Mouse (Mus musculus) intestine, embryonic 14.5 days (tissue): ENCODE data around the gene Pgbd5. TPM values are rescaled to one million over a fixed set of nuclear protein-coding genes. Genes with fewer than 3 reads are reported as not detected.

ENCODE experiments used
- ATAC-seq: fragments of 200-750 bp; cut with Nextera tagmentation; replicated peaks from 2 replicates; pipeline ENCODE4 v1.8.0; 2017; ENCODE audit warnings: low read depth, moderate number of reproducible peaks, moderate TSS enrichment, moderate library complexity; ENCODE audit not compliant: low FRiP score, low TSS enrichment
- DNase-seq: peaks from one replicate; pipeline ENCODE4 v3.0.0-alpha.2; 2018; ENCODE audit warnings: low spot score
- H3K27ac ChIP-seq: fragments of 300-500 bp; sonication (generic); 2 replicates; pipeline ENCODE4 v1.5.1; 2014; ENCODE audit warnings: low read depth, mild to moderate bottlenecking, control low read depth
- H3K27me3 ChIP-seq: fragments of 300-500 bp; sonication (generic); replicated peaks from 2 replicates; pipeline ENCODE4 v1.6.1; 2014; ENCODE audit warnings: low read length, control low read depth; ENCODE audit not compliant: control insufficient read depth, insufficient read depth
- H3K36me3 ChIP-seq: fragments of 300-500 bp; sonication (generic); 2 replicates; pipeline ENCODE4 v1.6.1; 2014; ENCODE audit warnings: low read length, control low read depth; ENCODE audit not compliant: control insufficient read depth, insufficient read depth
- H3K4me1 ChIP-seq: fragments of 300-500 bp; sonication (generic); replicated peaks from 2 replicates; pipeline ENCODE4 v1.6.1; 2014; ENCODE audit warnings: low read length, control low read depth, mixed read lengths; ENCODE audit not compliant: control insufficient read depth, insufficient read depth
- H3K4me2 ChIP-seq: fragments of 300-500 bp; sonication (generic); 2 replicates; pipeline ENCODE4 v1.6.1; 2014; ENCODE audit warnings: low read length
- H3K4me3 ChIP-seq: fragments of 300-500 bp; sonication (generic); 2 replicates; pipeline ENCODE4 v1.5.1; 2014; ENCODE audit warnings: low read depth, low read length, control low read depth, mixed read lengths
- H3K9ac ChIP-seq: fragments of 300-500 bp; sonication (generic); 2 replicates; pipeline ENCODE4 v1.6.1; 2014; ENCODE audit warnings: mild to moderate bottlenecking, low read length
- H3K9me3 ChIP-seq: fragments of 300-500 bp; sonication (generic); 2 replicates; pipeline ENCODE4 v1.6.1; 2016; ENCODE audit warnings: low read length, control low read depth; ENCODE audit not compliant: control insufficient read depth
- WGBS: fragments of 180-500 bp; shearing (Covaris S2); extraction: QIAGEN DNeasy Blood & Tissue Kit; methylation state at CpG from one replicate; pipeline ENCODE4 v1.1.7; 2014; 5-methylcytosine and 5-hydroxymethylcytosine counted together
- polyA plus RNA-seq: library from polyadenylated mRNA; unstranded; fragments of >200 nt; fragmentation: Nextera tagmentation; extraction: Ambion mirVana; gene quantifications from 2 replicates; pipeline ENCODE4 v1.2.1, GENCODE M21; 2014

Pgbd5 gene
- polyA plus RNA-seq, 1 experiment from 2014 or later, result 3.5 TPM

DNA sequence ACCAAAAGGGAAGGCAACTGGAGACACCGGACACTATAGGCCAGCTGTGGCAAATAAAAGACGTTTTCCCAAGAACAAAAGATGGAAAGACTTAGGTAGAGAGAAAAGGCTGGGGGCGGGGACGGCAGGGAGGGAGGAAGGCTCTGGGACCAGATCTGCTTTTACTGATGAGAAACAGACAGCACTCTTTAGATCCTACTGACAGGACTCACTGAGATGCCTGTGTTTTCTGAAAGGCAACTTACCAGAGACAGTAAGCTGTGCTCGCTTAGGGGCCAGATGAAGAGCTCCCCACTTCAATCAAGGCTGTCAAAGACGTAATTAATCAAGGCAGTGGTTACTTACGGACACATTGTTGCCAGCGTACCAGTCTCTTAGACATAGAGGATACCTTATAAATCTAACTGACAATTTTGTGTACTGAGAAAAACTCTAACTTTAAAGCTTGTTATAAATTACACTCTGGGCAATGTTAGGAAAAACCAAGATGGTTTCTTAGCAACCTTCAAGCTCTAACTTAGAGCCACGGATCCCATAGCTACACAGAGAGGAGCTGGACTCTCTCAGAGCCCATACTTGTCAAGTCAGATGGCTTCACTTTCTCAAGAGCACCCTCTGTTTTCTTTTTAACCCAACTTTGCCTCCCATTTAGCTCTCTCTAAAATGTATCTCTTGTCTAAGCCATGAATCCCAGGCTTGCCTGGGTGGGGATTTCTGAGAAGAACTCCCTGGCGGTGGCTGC is 47.0 kb downstream of the Pgbd5 start:
- peak overlapping the region; percentile 91 for H3K27ac ChIP-seq
- peak overlapping the region; percentile 12; the same call in 1 of the 2 replicates for H3K4me2 ChIP-seq
- no peaks in the 10 kb centered on the region for H3K36me3 ChIP-seq
- peaks cover 28% of the 10 kb centered on the region for H3K4me1 ChIP-seq
- no peak for DNase-seq
- ATAC-seq, result peak; percentile 74
- no peak overlapping the region for H3K4me3 ChIP-seq
- WGBS, result 31% methylated on average over 10 of the region's 10 CpGs
- H3K9ac ChIP-seq, result no peak overlapping the region
- no peaks in the 10 kb centered on the region for H3K9me3 ChIP-seq
- H3K27me3 ChIP-seq, result no peaks in the 10 kb centered on the region

DNA sequence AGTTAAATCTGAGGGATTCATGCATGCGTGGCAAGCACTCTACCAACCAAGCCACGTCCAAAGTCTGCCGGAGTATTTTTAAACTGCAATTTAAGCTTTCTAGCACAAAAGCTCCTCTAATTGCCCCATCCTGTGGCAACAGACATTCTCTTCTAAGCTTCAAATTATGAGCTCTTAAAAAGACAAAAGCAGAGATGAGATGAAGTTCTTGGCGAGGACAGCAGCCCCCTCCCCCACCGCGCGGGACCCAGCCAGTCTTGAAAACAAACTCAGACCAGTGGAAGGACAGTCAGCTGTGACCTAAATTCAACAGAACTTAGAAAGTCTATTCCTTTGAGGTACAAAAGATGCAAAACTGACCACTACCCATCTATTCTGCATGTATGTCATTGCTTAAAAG is 48.3 kb downstream of the Pgbd5 start:
- Histone ChIP-seq H3K9ac (no peak overlapping the region), H3K4me2 (no peak overlapping the region), H3K36me3 (no peaks in the 10 kb centered on the region), H3K4me1 (peaks cover 26% of the 10 kb centered on the region), H3K4me3 (no peak overlapping the region), H3K27me3 (no peaks in the 10 kb centered on the region), H3K27ac (peak overlapping the region; percentile 91; the same call in 1 of the 2 replicates), H3K9me3 (no peaks in the 10 kb centered on the region)
- DNase-seq (no peak), ATAC-seq (no peak)
- WGBS, result 88% methylated on average over 7 of the region's 7 CpGs

DNA sequence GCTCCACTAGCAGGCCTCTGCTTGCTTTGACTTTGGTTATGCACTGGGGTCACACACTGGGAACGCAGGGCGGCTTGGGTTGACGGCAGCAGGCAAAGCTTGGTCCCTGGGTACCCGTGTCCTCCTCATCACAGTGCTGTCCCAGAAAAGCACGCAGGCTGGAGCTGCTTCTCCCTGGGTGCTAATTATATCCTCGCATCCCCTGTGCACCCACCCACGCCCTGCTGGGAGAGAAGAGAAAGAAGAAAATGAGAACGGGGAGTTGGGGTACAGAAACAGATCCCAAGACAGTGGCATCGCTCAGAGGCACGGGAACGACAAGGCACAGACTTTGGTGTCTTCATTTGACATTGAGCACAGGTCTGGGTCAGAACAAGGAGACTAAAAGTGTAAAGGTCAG is 50.0 kb downstream of the Pgbd5 start:
- no peak overlapping the region for H3K4me3 ChIP-seq
- no peaks in the 10 kb centered on the region for H3K27me3 ChIP-seq
- no peak overlapping the region for H3K4me2 ChIP-seq
- no peak overlapping the region for H3K27ac ChIP-seq
- H3K36me3 ChIP-seq, result no peaks in the 10 kb centered on the region
- ATAC-seq (no peak), DNase-seq (no peak)
- peaks cover 19% of the 10 kb centered on the region for H3K4me1 ChIP-seq
- H3K9me3 ChIP-seq, result no peaks in the 10 kb centered on the region
- H3K9ac ChIP-seq, result no peak overlapping the region
- 86% methylated on average over 11 of the region's 11 CpGs for WGBS

DNA sequence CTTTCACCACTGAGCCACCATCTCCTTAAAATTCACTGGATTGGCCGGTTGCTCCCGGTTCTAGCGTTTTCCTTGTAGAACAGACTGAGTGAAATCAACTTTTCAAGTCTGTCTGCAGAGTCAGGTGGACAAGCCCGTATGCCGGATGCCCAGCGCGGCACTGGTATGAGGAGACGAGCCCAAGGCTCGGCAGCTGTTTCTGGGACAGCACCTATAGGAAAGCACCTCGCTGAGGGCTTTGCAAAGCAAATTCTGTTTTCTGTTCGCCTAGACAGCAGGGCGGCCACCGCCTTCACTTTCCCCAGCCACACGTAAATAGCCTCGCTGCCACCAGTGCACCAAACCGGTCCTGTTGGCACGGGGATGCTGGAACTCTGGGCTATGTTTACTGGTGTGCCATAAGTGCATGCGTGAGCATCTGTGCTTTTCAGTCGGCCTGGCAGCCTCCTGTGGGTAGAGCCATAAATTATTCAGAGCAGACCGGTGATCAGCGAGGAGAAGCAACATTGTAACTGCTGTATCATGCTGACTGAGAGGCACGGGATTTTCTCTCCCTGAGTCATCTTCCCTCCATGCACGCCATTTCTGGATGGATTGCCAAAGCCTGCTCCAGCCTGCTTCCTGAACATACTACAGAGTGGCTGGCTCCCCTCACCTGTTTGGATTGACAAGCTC is 53.1 kb downstream of the Pgbd5 start:
- 76% methylated on average over 23 of the region's 23 CpGs for WGBS
- Histone ChIP-seq H3K27me3 (no peaks in the 10 kb centered on the region), H3K4me2 (no peak overlapping the region), H3K36me3 (no peaks in the 10 kb centered on the region), H3K4me1 (no peaks in the 10 kb centered on the region), H3K9ac (no peak overlapping the region), H3K27ac (no peak overlapping the region), H3K4me3 (no peak overlapping the region), H3K9me3 (no peaks in the 10 kb centered on the region)
- DNase-seq (no peak), ATAC-seq (no peak)

DNA sequence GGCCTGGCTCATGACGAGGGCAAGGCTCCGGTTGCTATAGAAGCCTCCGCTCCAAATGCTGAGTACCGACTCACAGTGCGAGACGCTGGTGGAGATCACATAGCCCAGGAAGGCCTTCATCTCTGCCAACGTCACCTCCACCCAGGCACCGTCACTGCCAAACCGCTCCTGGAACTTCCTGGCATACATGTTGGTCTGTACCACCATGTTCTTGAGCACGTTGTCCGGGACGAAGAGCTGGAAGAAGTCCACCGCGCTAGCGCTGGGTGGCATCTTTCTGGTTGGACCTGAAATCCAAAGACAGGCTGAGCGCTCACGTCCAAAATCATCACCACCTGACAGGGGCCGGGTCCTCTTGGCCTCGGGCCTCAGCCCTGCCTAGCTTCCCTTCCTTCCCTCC is 55.1 kb downstream of the Pgbd5 start:
- Histone ChIP-seq H3K4me3 (no peak overlapping the region), H3K9ac (no peak overlapping the region), H3K4me2 (no peak overlapping the region), H3K4me1 (no peaks in the 10 kb centered on the region), H3K36me3 (no peaks in the 10 kb centered on the region), H3K27me3 (no peaks in the 10 kb centered on the region), H3K9me3 (no peaks in the 10 kb centered on the region), H3K27ac (no peak overlapping the region)
- 91% methylated on average over 19 of the region's 19 CpGs for WGBS
- ATAC-seq, result no peak
- DNase-seq, result no peak

DNA sequence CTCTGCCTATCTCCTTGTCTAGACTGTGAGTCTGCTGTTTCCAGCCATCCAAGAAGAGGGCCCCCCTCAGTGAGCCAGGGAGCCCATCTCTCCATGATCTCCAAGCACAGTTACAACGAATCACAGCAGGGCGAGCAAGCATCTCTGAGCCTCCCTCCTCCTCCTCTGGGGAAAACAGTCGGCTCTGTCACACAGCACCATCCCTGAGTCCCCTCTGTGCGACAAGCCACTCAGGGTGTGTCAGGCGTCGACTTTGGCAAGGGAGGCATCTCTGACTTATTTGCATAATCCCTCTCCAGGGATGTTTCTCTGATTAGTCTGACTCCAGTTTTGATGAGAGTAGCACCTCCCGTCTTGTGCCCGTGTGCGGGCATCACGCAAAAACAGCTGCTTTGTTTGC is 57.2 kb downstream of the Pgbd5 start:
- Histone ChIP-seq H3K9me3 (no peaks in the 10 kb centered on the region), H3K36me3 (no peaks in the 10 kb centered on the region), H3K27me3 (no peaks in the 10 kb centered on the region), H3K4me3 (no peak overlapping the region), H3K27ac (no peak overlapping the region), H3K4me1 (no peaks in the 10 kb centered on the region), H3K9ac (no peak overlapping the region), H3K4me2 (no peak overlapping the region)
- WGBS, result 75% methylated on average over 10 of the region's 10 CpGs
- DNase-seq (no peak), ATAC-seq (no peak)

DNA sequence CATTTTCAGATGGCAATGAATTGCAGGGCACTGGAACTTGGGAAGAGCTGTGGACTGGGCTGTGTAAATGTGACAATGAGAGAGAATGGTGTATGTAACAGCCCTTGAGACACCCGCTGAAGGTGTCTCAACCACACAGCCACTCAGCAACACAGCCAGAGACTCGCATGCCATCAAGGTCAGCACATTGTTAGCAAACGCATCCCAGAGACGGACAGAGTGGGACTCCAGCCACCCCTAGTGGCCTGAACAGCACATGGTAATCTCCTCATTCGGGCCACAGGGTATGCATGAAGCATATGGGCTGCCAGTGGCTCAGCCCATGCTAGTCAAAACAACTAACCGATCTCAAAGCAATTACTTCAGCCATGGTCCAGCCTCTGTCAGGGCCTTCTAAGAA is 60.2 kb downstream of the Pgbd5 start:
- WGBS, result 74% methylated on average over 6 of the region's 6 CpGs
- Histone ChIP-seq H3K4me3 (no peak overlapping the region), H3K9me3 (no peaks in the 10 kb centered on the region), H3K27me3 (no peaks in the 10 kb centered on the region), H3K4me2 (no peak overlapping the region), H3K9ac (no peak overlapping the region), H3K4me1 (no peaks in the 10 kb centered on the region), H3K36me3 (no peaks in the 10 kb centered on the region), H3K27ac (no peak overlapping the region)
- DNase-seq (no peak), ATAC-seq (no peak)

DNA sequence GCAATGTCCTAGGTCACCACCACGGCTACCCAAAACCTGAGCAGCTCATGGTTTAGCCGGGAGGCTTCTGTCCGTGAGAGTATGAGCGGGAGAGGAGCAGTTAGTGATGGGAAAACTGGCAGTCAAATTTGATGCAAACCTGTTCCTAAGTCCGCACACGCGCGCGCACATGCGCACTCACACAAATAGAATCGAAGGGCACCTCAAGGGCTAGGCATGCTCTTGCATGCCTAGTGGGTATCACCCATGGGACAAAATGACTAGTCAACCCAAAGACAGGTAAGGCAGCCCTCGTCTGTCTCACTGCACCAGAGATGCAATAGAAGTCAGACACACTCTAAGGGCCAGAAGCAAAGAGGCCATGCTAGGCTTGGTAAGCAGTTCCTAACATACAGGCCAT is 63.1 kb downstream of the Pgbd5 start:
- ATAC-seq (no peak), DNase-seq (no peak)
- WGBS, result 92% methylated on average over 12 of the region's 12 CpGs
- H3K4me2 ChIP-seq, result no peak overlapping the region
- no peaks in the 10 kb centered on the region for H3K27me3 ChIP-seq
- no peak overlapping the region for H3K9ac ChIP-seq
- no peaks in the 10 kb centered on the region for H3K36me3 ChIP-seq
- no peaks in the 10 kb centered on the region for H3K9me3 ChIP-seq
- H3K4me1 ChIP-seq, result no peaks in the 10 kb centered on the region
- no peak overlapping the region for H3K27ac ChIP-seq
- no peak overlapping the region for H3K4me3 ChIP-seq

DNA sequence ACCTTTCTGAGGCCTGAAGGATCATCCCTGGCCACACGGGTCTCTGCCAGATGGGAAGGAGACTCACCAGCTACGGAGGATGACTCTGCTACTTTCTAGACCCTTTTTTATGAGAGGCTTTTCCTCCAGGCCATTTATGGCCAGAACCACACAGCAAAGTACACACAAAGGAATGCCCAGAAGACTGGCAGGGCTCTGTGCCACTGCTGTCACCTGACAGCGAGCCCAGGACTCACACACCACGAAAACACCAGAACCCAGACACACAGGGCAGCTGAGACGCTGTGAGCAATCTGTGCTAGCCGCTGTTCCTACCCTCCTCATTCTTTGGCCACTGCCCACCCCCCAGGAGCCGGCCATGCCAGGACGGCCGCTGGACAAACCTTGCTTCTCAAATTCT is 63.7 kb downstream of the Pgbd5 start:
- ATAC-seq, result no peak
- WGBS, result 85% methylated on average over 9 of the region's 9 CpGs
- no peaks in the 10 kb centered on the region for H3K4me1 ChIP-seq
- no peak overlapping the region for H3K4me3 ChIP-seq
- H3K27me3 ChIP-seq, result no peaks in the 10 kb centered on the region
- no peak overlapping the region for H3K4me2 ChIP-seq
- no peak for DNase-seq
- no peaks in the 10 kb centered on the region for H3K36me3 ChIP-seq
- no peak overlapping the region for H3K27ac ChIP-seq
- H3K9ac ChIP-seq, result no peak overlapping the region
- no peaks in the 10 kb centered on the region for H3K9me3 ChIP-seq
